Mouse (Mus musculus): ENCODE data around the gene Prg2.

The Prg2 gene

GRCm38 (mm10) chr2:84980188-84980587, at the start of gene Prg2:
TSS of gene Prg2 (plus strand) at chr2:84980461.
- no peak for DNase-seq (ENCODE audit: low read depth, low spot score)

GRCm38 (mm10) chr2:84933992-84934648, 46.1 kb upstream of the Prg2 start:
- no peak for DNase-seq (ENCODE audit: low read depth, low spot score)

GRCm38 (mm10) chr2:84934649-84935007, 45.6 kb upstream of the Prg2 start:
- no peak for DNase-seq (ENCODE audit: low read depth, low spot score)

GRCm38 (mm10) chr2:84935065-84935464, 45.2 kb upstream of the Prg2 start:
- DNase-seq (ENCODE audit: low read depth, low spot score) = no peak

GRCm38 (mm10) chr2:84936474-84937429, 43.5 kb upstream of the Prg2 start, which contains the start of gene Slc43a3:
TSS of gene Slc43a3 (plus strand) at chr2:84936579.
- DNase-seq (ENCODE audit: low read depth, low spot score) = peak; percentile 50

- DNase-seq (ENCODE audit: low read depth, low spot score) = no peak
These were observed 42.6 kb upstream of the Prg2 start for GRCm38 (mm10) chr2:84937491-84938150.

GRCm38 (mm10) chr2:84938249-84938946, 41.9 kb upstream of the Prg2 start:
- no peak for DNase-seq (ENCODE audit: low read depth, low spot score)

GRCm38 (mm10) chr2:84939306-84939705, 41.0 kb upstream of the Prg2 start:
- no peak for DNase-seq (ENCODE audit: low read depth, low spot score)

- no peak for DNase-seq (ENCODE audit: low read depth, low spot score)
These were observed 40.5 kb upstream of the Prg2 start for GRCm38 (mm10) chr2:84939711-84940110.

- DNase-seq (ENCODE audit: low read depth, low spot score) = no peak
These were observed 38.9 kb upstream of the Prg2 start for GRCm38 (mm10) chr2:84941332-84941731.

- no peak for DNase-seq (ENCODE audit: low read depth, low spot score)
These were observed 38.5 kb upstream of the Prg2 start for GRCm38 (mm10) chr2:84941795-84942194.

GRCm38 (mm10) chr2:84947154-84947771, 33.0 kb upstream of the Prg2 start:
- DNase-seq (ENCODE audit: low read depth, low spot score) = no peak

- no peak for DNase-seq (ENCODE audit: low read depth, low spot score)
These were observed 32.0 kb upstream of the Prg2 start for GRCm38 (mm10) chr2:84948252-84948651.

GRCm38 (mm10) chr2:84948721-84949120, 31.5 kb upstream of the Prg2 start:
- no peak for DNase-seq (ENCODE audit: low read depth, low spot score)

GRCm38 (mm10) chr2:84951027-84951426, 29.2 kb upstream of the Prg2 start:
- no peak for DNase-seq (ENCODE audit: low read depth, low spot score)

- DNase-seq (ENCODE audit: low read depth, low spot score) = no peak
These were observed 28.0 kb upstream of the Prg2 start for GRCm38 (mm10) chr2:84952251-84952650.

GRCm38 (mm10) chr2:84952693-84953092, 27.6 kb upstream of the Prg2 start:
- DNase-seq (ENCODE audit: low read depth, low spot score) = no peak

- no peak for DNase-seq (ENCODE audit: low read depth, low spot score)
These were observed 24.8 kb upstream of the Prg2 start for GRCm38 (mm10) chr2:84955435-84955834.

- DNase-seq (ENCODE audit: low read depth, low spot score) = peak; percentile 47
These were observed 24.0 kb upstream of the Prg2 start for GRCm38 (mm10) chr2:84956274-84956673.

GRCm38 (mm10) chr2:84958588-84959264, 21.5 kb upstream of the Prg2 start:
- no peak for DNase-seq (ENCODE audit: low read depth, low spot score)

- DNase-seq (ENCODE audit: low read depth, low spot score) = no peak
These were observed 19.0 kb upstream of the Prg2 start for GRCm38 (mm10) chr2:84961300-84961699.
